Mouse (Mus musculus): ENCODE measurements around the gene Dusp5.

- no peak for TF ChIP-seq MAX (IDR thresholded peaks at IDR 0.05)
- no peak for TF ChIP-seq CTCF (IDR thresholded peaks at IDR 0.05; ENCODE audit: control insufficient read depth, insufficient read depth, insufficient read length)
- TF ChIP-seq CEBPB (IDR thresholded peaks at IDR 0.05; ENCODE audit: low read depth) = no peak
- no peak for TF ChIP-seq USF1 (IDR thresholded peaks at IDR 0.05; ENCODE audit: low read depth)
- no peak for TF ChIP-seq MYOG (IDR thresholded peaks at IDR 0.05; ENCODE audit: control insufficient read depth, extremely low read depth, insufficient read length)
- TF ChIP-seq MYOD1 (IDR thresholded peaks at IDR 0.05; ENCODE audit: control insufficient read depth, insufficient read length, low read depth) = no peak
- no peak for TF ChIP-seq FOSL1 (IDR thresholded peaks at IDR 0.05; ENCODE audit: insufficient read depth, low read length, poor library complexity, severe bottlenecking)
Observed at GRCm38 (mm10) chr19:53543602-53544001, 14.7 kb downstream of the Dusp5 start.
